Mouse (Mus musculus) left cerebral cortex, postnatal 25 days (tissue): Measurements from ENCODE around the gene P4hb. TPM values are rescaled to one million over a fixed set of nuclear protein-coding genes. Genes with fewer than 3 reads are reported as not detected.
"Not testable (repeated sequence)": the region's sequence is repeated elsewhere in the genome, so short reads cannot be mapped to it uniquely, and the experiment has no call there.

ENCODE experiments used
- DNase-seq, 2 experiments: peaks; one replicate each; pipeline ENCODE4 v3.0.0; 2022; ENCODE audit warnings: low spot score in 2 of 2, mixed read lengths in 1 of 2
- intact Hi-C: fragments of 180-260 bp; cut with DNase I; formaldehyde crosslinking; loops from one replicate; pipeline ENCODE4 v1.15.1; 2025
- total RNA-seq, 2 experiments: library from RNA; stranded (reverse); gene quantifications; 2 replicates each; pipeline ENCODE4 v1.2.3; 2021

Gene P4hb
- total RNA-seq, 2 experiments from 2014 or later: 125 to 127 TPM

DNA sequence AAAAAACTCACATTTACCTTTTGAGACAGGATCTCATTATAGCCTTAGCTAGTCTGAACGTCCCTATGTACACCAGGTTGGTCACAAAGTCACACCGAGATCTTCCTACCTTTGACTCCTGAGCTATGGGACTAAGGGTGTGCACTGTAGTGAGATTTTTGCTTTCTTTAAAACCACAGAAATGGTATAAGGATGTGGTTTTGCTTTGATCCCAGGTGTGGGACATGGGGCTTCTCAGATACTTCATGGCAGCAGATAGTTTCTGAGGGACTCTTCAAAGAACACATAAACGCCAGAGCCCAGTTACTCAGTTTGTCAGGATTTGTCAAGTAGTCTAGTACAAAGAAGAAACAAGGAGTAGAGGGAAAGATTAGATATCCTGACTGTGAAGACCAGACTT lies 27.7 kb upstream of the P4hb start:
- no peak for DNase-seq
- intact Hi-C loops: no loop called here

DNA sequence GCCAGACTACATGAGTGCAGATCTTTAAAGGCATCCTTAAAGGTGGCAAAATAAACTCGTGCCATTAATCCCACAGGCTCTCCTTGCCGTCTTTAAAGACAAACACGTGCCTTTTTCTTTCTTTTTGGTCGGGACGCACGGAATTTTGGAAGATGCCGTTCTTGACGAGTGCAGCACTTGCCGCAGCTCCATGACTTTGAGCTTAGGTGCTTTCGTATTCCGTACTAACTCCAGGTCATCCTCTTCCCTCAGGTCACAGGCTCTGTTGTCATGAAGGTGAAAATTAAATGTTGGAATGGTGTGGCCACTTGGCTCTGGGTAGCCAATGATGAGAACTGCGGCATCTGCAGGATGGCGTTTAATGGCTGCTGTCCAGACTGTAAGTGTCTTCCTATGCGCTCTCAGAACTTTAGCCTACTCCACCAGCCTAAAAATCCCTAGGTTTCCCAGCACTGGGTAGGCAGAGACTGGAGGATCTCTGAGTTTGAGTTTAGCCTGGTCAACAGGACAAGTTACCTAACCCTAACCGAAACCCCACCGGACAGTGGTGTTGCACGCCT lies 26.0 kb upstream of the P4hb start:
- intact Hi-C loops: no loop called here
- no peak for DNase-seq

DNA sequence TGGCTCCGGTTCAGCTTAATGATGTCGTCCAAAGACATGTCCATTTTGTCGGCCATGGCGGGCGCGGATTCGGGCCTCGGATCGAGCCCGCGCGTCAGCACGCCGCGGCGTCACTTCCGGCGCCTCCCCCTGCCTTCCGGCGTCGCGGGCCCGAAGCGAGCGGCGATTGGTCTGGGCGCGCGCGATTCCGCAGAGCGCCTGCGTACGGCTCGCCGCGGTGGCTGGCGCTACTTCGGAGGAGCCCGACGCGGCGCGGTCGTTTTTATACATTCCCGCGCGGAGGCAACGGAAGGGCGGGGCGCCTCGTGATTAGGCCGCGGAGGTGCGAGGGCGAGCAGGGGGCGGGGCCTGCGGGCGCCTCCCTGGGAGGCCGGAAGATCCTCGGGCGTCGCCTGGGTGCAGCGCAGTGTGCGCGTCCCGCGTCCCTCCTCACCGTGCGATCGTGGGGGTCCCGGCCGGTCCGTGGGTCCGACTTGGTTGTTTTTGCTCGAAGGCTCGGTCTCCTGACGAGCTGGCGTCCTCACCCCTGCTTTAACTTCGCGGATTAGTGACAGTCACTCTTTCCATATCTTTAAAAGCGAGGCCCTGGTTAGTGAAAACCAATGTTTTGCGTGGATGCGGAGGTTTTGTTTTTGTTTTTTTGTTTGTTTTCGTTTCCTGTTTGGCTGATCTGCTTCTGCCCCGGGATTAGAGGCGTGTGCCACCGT lies 25.4 kb upstream of the P4hb start, which contains the start of the genes Alyref and Anapc11:
TSS of gene Alyref (minus strand) at position 83 of the 707 bp plus-strand sequence.
TSS of gene Anapc11 (plus strand) at position 139 of the 707 bp plus-strand sequence.
- DNase-seq: peak; percentile 95 to 96
- intact Hi-C loops: no loop called here

DNA sequence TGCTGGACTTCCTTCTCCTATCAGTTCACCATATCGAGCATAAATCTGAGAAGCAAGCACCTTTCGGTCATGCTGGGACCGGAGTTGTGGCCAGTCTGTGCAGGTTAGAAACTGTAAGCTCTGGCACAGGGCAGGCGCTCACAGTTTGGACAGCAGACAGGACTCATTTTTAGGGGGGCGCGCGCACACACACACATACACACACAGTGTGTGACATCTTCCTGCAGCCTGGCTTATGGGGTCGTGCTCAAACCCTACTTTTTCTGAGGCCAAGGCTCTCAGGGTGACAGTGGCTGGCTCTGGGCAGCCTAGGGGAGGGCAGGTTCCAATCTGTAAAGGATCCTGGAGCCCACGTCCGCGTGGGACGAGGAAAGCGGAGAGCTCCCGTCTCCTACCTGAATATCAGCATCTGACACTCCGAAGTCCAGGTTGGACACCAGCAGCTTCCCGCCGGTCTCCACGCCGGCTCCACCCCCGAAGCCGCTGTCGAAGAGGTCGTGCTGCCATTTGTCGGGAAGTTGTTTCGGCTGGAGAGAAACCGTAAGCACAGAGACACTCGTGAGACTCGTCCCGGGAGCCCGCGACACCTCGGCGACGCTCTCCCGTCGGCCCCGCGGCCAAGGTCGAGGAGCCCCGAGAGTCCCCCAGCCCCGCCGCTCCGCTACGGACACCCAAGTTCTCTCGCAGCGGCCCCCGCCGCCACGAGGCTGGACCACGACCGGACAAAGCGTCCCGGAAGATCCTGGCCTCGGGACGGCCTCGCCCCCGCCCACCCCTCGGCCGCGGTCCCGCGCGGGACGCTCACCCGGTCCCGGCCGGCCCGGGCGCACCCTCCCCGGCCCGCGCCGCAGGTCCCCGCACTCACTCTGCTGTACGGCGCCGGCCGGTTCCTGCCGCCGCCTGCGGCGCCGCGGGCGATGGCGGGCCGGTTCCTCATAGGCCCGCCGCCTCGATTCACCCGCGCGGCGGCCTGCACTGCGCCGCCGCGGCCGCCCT lies 24.5 kb upstream of the P4hb start:
- intact Hi-C loops: no loop called here
- DNase-seq: no peak

DNA sequence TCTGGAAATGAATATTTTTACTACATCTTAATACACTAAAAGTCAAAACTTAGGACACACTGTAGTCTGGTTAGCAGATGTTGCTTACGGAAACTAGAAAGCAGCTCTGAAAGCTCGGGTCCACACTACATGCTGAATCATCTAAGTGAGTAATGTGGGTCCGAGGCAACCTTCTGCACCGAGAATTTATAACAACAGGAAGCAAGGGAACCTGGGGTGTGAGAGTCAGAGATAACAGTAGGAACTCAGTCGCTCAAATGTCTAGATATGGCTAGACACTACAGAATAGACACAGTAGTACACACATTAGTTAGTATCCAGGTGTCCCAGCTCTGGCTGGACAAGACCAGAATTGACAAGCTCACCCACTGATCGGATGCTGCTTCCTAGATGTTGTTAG lies 15.5 kb upstream of the P4hb start:
- DNase-seq: no peak
- intact Hi-C loops: no loop called here

DNA sequence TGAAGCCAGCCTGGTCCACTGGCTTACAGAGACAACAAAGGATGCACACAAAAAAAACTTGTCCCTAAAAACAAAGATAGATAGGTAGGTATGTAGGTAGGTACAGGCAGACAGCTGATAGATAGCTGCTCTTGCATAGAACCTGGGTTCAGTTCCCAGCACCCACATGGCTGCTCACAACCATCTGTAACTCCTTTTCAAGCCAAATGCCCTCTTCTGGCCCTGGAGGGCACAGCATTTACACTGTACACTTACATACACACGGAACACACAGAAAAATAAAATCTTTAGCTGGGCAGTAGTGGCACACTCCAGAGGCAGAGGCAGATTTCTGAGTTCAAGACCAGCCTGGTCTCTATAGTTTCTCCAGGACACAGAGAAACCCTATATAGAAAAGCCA lies 10.9 kb upstream of the P4hb start:
- intact Hi-C loops: no loop called here
- DNase-seq: no peak

DNA sequence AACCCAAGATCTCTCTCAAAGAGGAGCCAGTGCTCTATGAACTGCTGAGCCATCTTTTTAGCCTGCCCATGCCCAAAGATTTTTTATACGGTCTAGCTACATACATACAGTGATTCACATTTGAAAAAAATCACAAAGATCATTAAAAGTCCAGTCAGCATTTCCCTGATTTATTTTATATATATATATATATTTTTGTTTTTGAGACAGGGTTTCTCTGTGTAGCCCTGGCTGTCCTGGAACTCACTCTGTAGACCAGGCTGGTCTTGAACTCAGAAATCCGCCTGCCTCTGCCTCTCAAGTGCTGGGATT lies 9.9 kb upstream of the P4hb start:
- DNase-seq, intact Hi-C loops: not testable (repeated sequence)

DNA sequence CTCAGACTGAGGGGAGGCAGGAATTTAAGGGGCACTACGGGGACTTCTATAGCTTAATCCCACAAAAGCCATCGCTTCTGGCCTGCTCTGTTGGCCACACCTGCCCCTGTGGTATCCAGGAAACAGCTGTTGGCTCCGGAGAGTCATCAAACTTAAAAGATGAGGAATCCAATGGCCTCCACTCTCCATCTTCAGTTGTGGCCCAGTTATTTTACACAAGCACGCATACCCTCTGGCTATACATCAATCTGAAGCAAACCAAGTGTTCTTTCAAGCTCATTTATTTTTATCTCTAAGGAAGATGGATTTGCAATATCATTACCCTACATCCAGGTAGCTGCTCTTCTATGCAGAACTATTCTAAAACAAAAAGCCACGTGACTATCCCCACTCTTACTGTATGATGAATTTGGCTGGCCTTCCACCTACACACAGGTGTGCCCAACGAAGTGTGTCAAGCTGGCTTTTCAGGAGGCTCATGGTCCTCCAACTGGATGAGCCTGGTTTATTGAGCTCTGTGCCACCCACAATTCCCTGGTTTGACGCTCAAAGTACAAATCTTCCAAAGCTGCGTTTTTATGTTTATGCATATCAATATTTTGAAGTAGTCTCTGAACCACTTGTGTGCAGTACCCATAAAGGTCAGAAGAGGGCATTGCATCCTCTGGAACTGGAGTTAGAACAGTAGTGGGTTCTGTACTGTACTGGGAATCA lies 9.4 kb upstream of the P4hb start:
- intact Hi-C loops: no loop called here
- peak in 1 of 2 experiments; percentile 24 for DNase-seq

DNA sequence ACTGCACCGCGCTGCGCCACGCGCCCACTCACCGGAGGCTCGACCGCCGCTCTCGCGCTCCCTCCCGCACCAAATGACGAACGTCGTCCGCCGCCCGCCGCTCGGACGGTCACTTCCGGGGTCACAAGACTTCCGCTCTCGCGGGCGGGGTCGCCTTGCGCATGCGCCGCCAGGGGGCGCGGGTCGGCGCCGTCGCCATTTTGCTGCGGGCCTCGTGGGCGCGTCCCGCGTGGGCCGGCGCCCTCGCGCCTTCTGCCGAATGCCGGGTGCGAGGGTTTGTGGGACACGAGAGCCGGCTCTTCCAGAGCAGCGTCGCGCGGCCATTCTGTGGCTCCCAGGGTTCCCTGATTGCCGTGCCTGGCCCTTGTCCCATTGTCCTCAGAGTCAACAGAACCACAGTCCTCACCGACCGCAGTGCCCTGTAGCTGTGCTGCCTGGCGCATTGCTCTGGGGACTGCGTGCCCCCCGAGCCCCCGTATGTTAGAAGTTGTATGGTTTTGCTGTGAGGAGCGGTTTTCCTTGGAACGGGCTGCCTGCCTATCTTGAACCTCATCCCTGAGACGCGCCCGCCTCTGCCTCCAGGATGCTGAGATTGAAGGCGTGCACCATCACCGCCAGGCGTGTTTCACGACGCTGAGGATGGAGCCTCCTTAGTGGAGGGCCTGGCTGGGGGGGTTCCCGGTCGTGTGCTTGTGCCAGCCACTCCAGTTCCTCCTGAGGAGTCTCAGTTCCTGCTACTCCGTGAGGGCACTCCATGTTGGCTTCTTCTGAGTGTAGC lies 8.6 kb upstream of the P4hb start, which contains the start of gene Arhgdia:
TSS of gene Arhgdia (minus strand) at position 135 of the 778 bp plus-strand sequence.
- peak; percentile 90 to 92 for DNase-seq
- intact Hi-C loops: loop anchor here (1.0 to 2.0 kb wide), 3 partner anchors 8 to 131 kb away; partner anchors contain the start of genes Cenpx, Lrrc45 and P4hb

DNA sequence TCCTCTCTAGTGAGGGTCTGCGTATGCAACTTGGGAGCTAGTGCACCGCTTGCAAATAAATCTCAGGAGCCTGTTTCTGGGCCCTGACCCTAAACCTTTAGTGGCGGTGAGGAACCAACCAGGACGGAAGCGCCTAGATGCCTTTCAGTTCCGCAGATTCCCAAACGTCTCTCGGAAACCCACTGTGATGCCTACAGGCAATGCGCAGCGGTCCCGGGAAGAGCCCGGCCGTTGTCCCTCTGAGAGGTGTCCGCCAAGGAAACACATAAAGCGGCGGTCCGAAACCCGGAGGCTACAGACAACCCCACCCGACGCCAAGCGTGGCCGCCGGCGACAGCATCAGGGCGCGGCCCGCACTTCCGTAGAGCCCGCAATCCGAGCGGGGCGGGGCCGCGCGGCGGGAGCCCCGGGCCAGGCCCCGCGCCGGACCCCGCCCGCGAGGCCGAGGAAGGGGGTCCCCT lies 7.8 kb upstream of the P4hb start:
- intact Hi-C loops: loop anchor here (1.0 to 2.0 kb wide), 3 partner anchors 8 to 132 kb away; partner anchors contain the start of genes Cenpx, Lrrc45 and P4hb
- peak; percentile 38 to 52 for DNase-seq

DNA sequence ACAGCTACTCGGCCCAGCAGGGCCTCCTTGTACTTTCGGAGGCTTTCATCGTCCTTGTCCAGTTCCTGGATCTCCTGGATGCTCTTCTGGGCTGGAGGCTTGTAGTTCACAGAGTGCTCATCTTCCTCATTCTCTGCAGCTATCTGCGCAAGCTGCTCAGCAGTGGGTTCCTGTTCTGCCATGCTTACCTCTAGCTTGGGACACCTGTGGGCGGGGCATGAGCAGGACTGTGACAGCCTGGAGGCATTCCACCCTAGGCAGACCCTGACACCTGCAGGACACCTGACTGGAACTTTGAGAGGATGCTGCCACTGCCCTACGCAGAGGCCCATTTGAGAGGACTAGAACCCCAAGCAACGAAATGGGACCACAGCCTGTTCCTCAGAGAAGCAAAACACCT lies 7.1 kb upstream of the P4hb start:
- intact Hi-C loops: loop anchor here (2.0 kb wide), 2 partner anchors 61 to 133 kb away; partner anchors contain the start of genes Cenpx and Lrrc45

DNA sequence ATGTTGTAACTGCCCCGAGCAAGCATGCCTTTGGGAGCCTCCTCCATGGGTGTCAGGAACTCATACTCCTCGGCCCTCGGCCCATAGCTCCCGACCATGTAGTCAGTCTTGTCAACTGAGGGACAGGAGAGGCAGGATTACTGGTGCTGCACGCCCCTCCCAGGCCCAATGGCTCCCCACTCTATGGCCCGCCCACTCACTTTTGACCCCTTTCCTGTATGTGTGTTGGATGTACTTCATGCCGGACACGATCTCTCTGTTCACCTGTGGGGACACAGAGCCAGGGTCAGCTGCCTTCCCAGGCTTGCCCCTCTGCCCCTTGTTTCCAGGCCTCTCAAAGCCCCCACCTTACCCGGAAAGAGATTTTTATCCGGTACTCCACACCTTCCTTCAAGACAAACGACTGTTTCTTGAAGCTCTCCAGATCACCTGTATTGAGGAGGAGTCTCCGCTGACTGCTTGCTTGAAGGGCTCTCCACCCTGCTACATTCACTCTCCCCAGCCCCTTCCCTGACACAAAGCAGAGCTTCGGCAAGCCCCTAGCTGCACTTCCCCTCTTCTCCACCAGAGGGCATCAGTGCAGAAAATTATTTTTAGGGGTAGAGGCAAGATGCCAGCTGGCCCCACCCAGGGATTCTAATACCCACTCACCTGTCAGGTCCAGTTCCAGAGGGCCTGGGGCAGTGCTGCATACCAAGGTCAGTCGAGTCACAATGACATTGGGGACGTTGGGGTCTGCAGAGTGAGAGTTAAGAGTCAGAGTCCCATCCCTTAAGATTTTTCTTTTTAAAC lies 6.5 kb upstream of the P4hb start:
- intact Hi-C loops: loop anchor here (2.0 kb wide), 2 partner anchors 61 to 133 kb away; partner anchors contain the start of genes Cenpx and Lrrc45
- peak; percentile 62 to 67 for DNase-seq

More for the DNA sequence above, 7.1 kb upstream of the P4hb start:
- peak; percentile 16 to 21 for DNase-seq

DNA sequence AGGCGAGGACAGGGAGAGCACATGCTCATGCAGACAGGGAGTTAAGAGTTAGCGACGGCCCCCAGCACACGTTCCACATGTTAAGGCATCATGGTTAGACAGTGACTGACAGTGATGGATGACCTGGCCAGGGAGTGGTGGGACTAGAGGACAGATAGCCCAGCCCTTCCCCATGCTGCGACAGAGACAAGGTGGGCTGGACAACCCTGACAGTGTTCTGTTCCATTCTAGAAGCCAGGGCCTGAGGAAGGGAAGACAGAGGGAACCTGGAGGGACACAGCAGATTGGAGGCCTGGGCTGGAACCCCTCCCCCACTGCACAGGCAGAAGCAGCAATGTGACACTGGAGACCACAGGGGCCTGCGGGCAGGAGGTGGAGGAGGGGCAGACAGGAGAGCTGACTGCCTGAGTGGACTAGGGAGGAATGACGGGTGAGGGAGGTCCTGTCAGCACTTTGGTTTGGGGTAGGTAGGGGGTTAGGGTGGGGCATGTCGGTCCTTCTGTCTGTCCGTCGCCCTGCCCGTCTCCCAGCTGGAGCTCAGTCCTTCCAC lies 5.7 kb upstream of the P4hb start:
- intact Hi-C loops: no loop called here
- DNase-seq: no peak

DNA sequence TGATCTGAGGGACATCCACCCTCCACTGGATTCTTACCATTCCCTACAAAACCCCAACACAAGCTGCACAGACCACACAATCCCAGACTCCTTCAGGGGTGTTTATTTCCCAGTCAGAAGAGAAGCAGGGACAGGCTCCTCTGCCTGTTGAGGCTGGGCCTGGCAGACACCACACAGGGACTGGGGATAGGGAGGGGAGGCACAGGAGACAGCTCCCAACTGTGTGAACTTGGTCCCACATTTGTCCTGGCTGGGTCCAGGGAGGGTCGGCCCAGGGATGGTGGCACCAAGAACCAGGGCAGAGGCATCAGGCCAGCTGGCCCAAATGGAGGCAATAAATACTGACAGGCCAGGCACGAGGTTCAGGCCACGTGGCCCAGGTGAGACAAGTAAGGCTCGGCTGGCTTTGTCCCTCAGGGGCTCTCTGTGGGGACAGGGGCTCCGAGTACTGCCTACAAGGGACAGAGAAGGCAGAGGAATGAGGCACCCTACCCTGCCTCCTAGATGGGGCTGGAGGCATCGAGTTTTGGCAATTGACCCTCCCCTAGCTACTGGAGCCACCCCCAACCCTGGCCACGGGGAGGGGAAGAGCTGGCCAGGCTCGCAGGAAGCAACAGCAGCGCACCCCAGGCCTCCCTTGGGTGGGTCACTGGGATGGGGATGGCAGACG lies 5.1 kb upstream of the P4hb start:
- no peak for DNase-seq
- intact Hi-C loops: no loop called here

DNA sequence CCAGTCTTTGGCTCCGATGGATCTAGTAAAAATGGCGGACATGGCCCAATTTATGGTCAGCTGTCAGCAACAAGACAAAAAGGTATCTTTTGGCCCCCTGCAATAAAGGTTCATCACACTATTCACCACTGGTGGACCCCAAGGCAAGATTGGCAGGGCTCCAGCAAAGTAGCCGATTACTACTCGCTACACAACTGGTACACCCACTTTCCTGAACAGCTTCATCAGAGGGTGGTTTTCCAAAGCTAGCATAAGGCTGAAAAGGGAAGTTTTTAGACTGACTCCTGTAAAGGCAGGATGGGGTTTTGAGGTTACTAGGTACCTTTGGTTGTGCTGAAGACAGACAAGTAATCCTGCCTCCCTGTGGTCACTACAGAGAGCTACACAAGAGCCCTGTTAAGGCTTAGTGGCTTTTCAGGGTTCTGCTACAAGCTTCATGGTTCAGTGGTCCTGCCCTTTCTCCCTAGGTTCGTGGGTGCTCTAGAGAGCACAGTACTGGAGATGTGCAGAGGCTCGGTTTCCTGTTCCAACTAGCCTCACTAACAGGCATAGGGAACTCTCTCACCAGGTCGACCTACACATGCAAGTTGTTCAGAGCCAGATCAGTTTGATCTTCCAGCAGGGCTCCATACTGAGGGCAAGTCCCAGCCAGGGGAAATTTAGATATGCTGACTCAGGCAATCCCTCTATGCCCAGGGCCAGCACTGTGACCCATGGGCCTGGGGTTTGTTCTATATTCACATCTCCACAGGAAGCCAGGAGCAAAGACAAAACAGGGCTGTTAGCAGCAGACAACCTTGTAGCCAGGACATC lies 4.4 kb upstream of the P4hb start:
- intact Hi-C loops: no loop called here

DNA sequence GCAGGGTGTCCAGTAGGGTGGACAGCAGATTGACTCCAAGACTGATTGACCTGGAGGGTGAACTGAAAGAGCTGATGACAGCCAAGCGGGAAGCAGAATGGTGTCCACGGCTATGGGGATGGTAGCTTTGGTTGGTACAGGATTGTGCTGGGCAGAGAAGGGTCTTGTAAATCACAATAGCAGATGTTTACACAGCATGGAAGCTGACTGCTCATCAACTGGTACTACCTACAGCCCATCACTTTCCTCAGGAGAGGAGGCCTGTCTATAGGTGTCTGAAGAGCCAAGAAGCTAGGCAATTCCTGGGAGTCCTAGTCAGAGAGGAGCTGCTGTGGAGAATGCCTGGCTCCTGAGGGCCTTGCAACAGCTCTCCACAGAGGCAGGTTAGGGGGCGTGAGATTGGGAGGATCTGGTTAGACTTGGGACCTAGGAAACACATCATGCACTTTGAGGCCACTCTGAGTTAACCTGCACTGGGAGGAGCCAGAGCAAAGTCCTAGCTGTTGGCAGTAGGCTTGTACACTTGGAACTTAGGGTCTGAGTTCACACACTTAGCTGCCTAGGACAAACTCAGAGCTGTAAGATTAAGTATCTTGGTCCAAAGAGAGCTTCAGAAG lies 3.4 kb upstream of the P4hb start:
- intact Hi-C loops: no loop called here

More for the DNA sequence above, 4.4 kb upstream of the P4hb start:
- no peak for DNase-seq

More for the DNA sequence above, 3.4 kb upstream of the P4hb start:
- no peak for DNase-seq
